Mouse (Mus musculus): ENCODE results near the gene Znrf3. TPM values are rescaled to one million over a fixed set of nuclear protein-coding genes. Genes with fewer than 3 reads are reported as not detected.

The Znrf3 gene
- total RNA-seq, 4 experiments from 2014 or later: 6.2 to 8.4 (median 7.7) TPM

DNA sequence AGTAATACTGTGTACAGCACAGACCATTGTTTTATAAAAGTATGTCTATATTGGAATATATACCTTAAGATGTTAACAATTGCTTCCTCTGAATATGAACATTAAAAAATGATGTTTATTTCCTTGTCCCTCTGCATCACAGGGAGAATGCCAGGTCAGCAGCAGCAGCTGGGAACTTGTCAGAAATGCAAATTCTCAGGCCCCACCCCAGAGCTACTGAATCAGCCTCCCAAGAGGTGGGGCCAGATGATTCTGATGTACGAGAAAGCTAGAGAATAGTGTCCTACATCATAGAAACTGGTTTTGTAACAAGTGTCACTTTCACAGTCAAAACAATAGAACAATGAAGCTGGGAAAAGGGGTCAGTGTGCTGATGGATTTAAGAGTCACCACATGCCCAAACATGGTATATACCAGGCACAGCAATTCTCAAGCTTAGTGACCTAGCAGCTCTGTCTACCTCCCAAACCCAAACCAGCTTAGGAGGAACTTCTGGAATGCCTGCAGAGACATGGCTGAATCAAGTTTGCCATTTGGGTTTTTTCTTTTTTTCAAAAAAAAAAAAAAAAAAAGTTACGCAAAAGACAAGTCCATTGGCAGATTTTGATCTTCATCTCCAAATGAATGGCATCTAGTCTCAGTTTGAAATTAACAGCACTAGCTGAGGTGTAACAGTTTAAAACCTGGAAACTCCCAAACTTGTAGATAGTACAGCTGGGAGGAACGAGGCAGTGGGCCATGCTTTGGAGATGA is 46.2 kb downstream of the Znrf3 start:
- DNase-seq (ENCODE audit: low spot score): no peak

- no peak for DNase-seq (ENCODE audit: low spot score)
Observed at GRCm38 (mm10) chr11:5390969-5391831, 53.4 kb downstream of the Znrf3 start.

DNA sequence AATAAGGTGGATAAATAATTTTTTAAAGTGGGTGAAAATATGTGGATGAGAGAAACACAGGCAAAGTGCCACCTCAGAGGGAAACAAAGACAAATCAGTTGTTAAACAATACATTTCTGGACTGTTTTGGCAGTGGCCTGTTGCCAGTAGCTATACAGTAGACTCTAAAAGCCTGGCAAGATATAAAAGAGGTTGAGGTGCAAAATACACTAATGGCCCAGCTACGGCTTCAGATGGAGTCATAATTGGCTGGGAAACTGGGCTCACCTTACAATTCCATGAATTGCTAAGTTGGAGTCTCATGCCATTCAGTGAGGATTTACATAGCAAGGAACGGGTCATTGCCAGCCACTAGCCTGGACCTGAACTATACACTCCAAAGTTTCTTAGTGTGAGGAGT is 62.0 kb downstream of the Znrf3 start:
- DNase-seq (ENCODE audit: low spot score): no peak

GRCm38 (mm10) chr11:5381226-5381625 is 63.4 kb downstream of the Znrf3 start:
- no peak for DNase-seq (ENCODE audit: low spot score)

DNA sequence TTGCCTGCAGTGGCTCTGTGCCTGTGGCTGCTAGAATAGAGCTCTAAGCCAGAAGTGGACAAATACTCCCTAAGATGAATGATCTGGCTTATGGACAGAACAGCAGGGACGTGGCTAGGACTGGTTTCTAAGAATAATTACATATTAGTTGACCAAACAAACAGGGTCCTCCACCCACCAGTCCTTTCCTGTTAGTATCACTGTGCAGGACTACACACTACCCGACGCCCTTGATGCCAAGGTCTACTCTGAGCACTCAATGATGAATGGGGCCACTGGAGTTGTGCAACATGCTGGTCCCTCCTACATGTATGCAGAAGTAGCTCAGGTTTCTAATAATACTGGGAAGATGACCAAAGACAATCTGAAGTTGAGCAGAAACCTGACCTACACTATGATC is 64.4 kb downstream of the Znrf3 start:
- DNase-seq (ENCODE audit: low spot score): no peak

DNA sequence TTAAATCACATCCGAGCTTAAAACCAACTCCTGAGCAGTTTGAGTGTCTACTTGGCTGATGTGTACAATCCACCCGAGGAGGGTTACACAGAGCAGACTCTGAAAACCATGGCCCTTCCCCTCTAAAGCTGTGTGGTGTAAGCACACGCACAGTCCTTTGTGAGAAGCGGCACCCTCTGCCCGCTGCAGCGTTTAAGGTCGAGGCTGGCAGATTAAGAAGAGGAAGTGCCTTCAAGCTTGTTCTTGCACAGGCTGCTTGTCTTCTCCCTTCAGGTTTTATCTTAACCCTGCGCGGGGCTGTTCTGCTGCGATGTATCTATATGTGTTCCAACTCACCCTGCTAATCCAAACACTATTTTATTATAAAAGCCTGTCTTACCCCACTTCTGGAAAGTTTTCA is 75.5 kb downstream of the Znrf3 start:
- no peak for DNase-seq (ENCODE audit: low spot score)

DNA sequence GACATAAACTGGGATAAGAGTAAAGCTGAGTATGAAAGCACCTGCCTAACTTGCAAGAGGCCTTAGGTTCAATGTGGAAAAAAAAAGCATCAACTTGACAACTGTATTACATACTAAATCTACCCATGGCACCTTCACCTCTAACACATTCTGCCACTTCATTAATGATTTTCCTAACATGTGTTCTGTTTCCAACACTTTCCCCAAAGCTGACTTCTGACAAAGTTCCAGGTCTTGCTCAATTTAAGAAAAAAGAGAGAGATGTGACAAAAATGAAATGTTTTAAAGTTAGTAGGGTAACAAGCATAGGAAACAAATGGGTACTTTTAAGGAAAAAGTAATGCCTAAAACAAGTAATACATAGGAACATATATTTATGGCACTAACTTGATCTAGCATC is 76.2 kb downstream of the Znrf3 start:
- DNase-seq (ENCODE audit: low spot score): no peak

GRCm38 (mm10) chr11:5355266-5355764 is 89.3 kb downstream of the Znrf3 start:
- no peak for DNase-seq (ENCODE audit: low spot score)

DNA sequence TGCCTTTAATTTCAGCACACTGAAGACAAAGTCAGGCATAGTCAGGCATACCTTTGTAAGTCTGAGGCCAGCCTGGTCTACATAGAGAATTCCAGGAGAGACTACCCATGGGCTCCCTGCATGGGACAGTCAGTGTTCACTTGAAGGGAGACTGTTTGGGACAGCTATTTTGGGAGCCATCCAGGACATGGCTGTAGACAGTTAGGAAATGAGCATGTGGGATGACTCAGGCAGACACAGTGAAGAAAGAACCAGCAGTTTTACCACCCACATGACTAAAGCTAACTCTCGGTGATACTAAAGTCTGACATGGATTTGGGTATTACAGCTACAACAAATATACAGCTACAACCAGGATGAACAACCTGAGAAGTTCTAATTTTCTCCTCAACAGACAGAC is 89.9 kb downstream of the Znrf3 start:
- peak; percentile 33 for DNase-seq (ENCODE audit: low spot score)

- DNase-seq (ENCODE audit: low spot score): no peak
Observed at GRCm38 (mm10) chr11:5353032-5353431, 91.6 kb downstream of the Znrf3 start.

- DNase-seq (ENCODE audit: low spot score): no peak
Observed at GRCm38 (mm10) chr11:5349483-5349882, 95.2 kb downstream of the Znrf3 start.

- DNase-seq (ENCODE audit: low spot score): no peak
Observed at GRCm38 (mm10) chr11:5346845-5347640, 97.6 kb downstream of the Znrf3 start.

DNA sequence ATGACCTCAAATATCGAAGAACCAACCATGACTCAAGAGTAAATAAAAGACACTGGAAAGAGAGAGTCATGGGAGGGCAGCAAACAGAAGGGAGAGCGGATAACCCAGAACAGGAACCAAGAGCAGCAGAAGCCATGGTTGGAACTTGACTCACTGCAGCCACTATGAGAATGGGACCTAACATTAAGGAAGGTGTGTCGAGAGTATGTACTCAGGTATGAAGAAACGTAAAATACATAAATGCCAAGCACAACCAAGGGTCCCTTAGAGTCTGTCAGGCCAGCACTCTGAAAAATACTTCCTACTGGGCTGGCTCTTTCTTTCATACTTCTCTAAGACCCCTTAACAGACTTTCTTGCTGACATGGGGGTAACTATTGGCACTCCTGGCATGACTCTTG is 100.9 kb downstream of the Znrf3 start:
- DNase-seq (ENCODE audit: low spot score): no peak

- DNase-seq (ENCODE audit: low spot score): no peak
Observed at GRCm38 (mm10) chr11:5339732-5340131, 104.9 kb downstream of the Znrf3 start.

GRCm38 (mm10) chr11:5336852-5337251 is 107.8 kb downstream of the Znrf3 start:
- no peak for DNase-seq (ENCODE audit: low spot score)

- DNase-seq (ENCODE audit: low spot score): no peak
Observed at GRCm38 (mm10) chr11:5336269-5336668, 108.4 kb downstream of the Znrf3 start.

DNA sequence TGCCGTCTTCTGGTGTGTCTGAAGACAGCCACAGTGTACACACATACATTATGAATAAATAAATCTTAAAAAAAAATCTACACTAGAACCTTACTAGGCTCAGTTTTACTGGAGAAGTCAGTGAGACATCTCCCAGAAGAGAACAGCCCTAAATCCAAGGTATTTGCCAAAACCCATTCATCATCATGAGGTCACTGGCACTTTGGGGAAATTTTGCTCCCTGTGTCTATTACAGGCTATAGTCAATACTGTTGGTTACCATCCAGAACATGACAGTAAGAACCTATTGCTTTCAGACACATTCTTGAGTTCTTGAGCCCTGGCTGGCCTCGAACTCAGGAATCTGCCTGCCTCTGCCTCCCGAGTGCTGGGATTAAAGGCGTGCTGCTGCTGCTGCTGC is 113.8 kb downstream of the Znrf3 start:
- no peak for DNase-seq (ENCODE audit: low spot score)

DNA sequence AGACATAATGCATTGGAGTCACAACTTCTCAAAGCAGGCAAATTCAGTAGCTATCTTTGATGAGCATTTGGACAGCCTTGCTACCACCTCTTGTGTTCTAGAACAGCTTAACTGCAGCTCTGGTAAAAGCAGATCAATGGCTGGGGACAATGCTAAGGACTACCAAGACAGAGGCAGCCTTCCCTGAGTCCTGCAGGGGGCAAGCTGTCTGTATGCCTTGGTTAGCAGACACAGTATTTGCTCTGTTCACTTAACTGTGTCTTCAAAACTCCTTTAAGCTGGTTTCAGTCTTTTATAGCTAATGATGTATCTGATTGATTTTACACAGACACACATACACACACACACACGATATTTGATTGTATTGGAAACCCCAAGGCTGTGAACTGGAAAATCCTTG is 117.0 kb downstream of the Znrf3 start:
- DNase-seq (ENCODE audit: low spot score): no peak

GRCm38 (mm10) chr11:5326252-5326651 is 118.4 kb downstream of the Znrf3 start:
- DNase-seq (ENCODE audit: low spot score): no peak

DNA sequence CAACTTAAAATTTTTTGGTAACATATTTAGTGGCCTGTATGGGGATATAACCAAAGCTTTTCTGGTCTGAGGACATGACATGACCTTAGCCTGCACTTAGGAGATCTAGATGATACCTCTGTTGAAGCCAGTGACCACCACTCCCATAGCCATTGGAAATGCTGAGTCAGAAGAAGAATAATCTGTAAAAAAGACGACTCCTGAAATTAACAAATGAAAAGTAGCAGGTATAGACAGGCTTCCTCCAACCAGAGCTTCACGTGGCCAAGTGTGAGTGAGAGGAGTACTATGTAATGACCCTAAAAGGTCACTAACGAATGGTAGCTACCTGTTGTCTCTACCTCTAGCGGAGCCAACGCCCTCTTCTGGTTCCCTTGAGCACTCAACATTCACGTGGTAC is 119.4 kb downstream of the Znrf3 start:
- no peak for DNase-seq (ENCODE audit: low spot score)

DNA sequence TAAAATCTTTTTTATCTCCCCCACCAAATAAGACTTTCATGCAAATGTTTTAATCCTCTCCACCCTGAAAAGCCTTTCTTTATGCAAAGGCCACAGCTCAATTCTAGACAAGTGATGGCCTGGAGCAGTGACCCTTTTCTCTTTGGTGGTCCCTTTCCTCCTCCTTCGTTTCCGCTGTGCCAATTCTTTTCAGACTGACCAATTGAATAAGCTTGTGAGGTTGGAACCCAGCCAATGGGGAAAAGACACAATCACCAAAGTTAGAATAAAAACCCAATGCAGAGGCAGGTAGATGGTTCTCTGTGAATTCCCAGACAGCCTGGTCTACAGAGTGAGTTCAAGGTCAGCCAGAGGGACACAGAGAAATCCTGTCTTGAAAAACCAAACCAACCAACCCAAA is 120.4 kb downstream of the Znrf3 start:
- no peak for DNase-seq (ENCODE audit: low spot score)

DNA sequence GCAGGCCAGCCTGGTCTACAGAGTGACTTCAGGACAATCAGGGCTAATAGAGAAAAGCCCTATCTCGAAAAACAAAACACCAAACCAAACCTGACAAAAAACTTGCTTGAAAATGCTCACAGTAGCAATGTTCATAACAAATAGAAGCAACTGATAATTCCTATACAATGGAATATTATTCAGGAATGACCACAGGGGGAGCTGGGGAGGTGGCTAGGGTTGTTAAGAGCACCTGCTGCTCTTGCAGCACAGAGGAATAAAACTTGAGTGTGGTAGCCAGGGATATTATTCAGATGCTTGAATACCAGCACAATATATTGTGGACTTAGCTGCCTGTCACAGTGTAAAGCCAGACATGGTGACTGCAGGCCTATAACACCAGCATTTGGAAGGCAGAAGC is 123.0 kb downstream of the Znrf3 start:
- DNase-seq (ENCODE audit: low spot score): no peak
